Comparison of ENCODE assay signal across 7 mouse cellular contexts in the genomic region with DNA sequence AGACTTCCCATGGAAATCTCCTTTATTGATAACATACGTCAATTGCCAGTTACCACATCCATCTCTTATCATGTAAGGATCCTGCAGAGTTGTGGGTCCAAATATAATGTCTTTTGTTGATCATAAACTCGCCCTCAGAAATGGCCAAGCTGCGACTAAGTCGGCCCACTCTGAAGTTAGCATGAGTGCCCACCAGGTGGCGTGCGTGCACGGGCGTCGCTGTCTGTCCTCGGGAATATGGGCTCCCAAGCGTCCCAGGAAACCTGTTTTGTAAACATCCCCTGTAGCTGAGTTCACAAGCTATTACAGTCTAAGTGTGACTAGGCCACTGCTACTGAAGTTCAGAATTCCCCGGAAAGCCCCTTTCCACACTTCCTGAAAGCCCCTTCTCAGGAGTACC. TPM values are rescaled to one million over a fixed set of nuclear protein-coding genes. Genes with fewer than 3 reads are reported as not detected.
DNase-seq lines count a peak whose midpoint lies in the region; ATAC-seq and TF ChIP-seq lines count a peak whose summit lies in the region.

No protein-coding gene starts in this region.

- TF ChIP-seq CTCF in cerebellum, adult 2 months (IDR thresholded peaks at IDR 0.05; ENCODE audit: borderline replicate concordance, insufficient read depth, low read depth, low read length), result peak; percentile 95

- no peaks in the 10 kb centered on the region for H3K4me1 ChIP-seq in cerebellum, adult 2 months (ENCODE audit: control insufficient read depth, insufficient read depth, low read length)
- H3K4me1 ChIP-seq in hindbrain, embryonic 15.5 days (replicated peaks), result 0 out of 2 replicates have a peak, but pooled peaks cover 3% of the 10 kb centered on the region

- H3K4me2 ChIP-seq in hindbrain, embryonic 15.5 days, result no peak overlapping the region

- H3K9ac ChIP-seq in hindbrain, embryonic 15.5 days, result no peak overlapping the region

- 5% methylated on average over 12 of the region's 12 CpGs for WGBS in cerebellum, adult 2 months
- WGBS in hindbrain, embryonic 15.5 days, result 6% methylated on average over 12 of the region's 12 CpGs

- peak; percentile 52 to 87 for DNase-seq in adrenal gland, adult (ENCODE audit: inconsistent age in 2 of 2, low spot score in 1 of 2)
- DNase-seq in cerebellum, adult 2 months, result peak; percentile 80 to 88
- peak; percentile 65 to 86 for DNase-seq in layer of hippocampus, postnatal 25 days (ENCODE audit: extremely low spot score in 1 of 2, low spot score in 1 of 2)
- peak; percentile 65 for DNase-seq in right cerebral cortex, postnatal 25 days

- peak; percentile 91 for ATAC-seq in frontal cortex, adult (ENCODE audit: low TSS enrichment)
- 0 out of 2 replicates have a peak, but pooled peaks have one; percentile 45 for ATAC-seq in hindbrain, embryonic 15.5 days (ENCODE audit: low FRiP score, low read depth)
- peak; percentile 93 for ATAC-seq in megakaryocyte progenitor cell, adult 5-6 weeks (replicated peaks; ENCODE audit: poor library complexity)

- no peaks in the 10 kb centered on the region for H3K9me3 ChIP-seq in hindbrain, embryonic 15.5 days

- no peaks in the 10 kb centered on the region for H3K27me3 ChIP-seq in cerebellum, adult 2 months (ENCODE audit: control insufficient read depth, insufficient read depth, low read length)
- H3K27me3 ChIP-seq in hindbrain, embryonic 15.5 days, result no peaks in the 10 kb centered on the region

- no peaks in the 10 kb centered on the region for H3K36me3 ChIP-seq in hindbrain, embryonic 15.5 days

- no peak for TF ChIP-seq POLR2A in cerebellum, adult 2 months (IDR thresholded peaks at IDR 0.05; ENCODE audit: borderline replicate concordance, insufficient read depth, low read length)

- H3K27ac ChIP-seq in cerebellum, adult 2 months (ENCODE audit: insufficient read depth, low read length), result no peak overlapping the region
- H3K27ac ChIP-seq in hindbrain, embryonic 15.5 days (replicated peaks), result no peak overlapping the region

- H3K4me3 ChIP-seq in cerebellum, adult 2 months (replicated peaks; ENCODE audit: insufficient read depth, low read depth, low read length), result no peak overlapping the region
- no peak overlapping the region for H3K4me3 ChIP-seq in hindbrain, embryonic 15.5 days

RNA-seq across cellular contexts. Expression of gene Pld5, which starts 51.9 kb away (rescaled TPM):
- 41.3 and 45.7 TPM in 2 replicates for polyA plus RNA-seq in cerebellum, adult 2 months (2012; rRNA removed)
- polyA plus RNA-seq in hindbrain, embryonic 15.5 days (2015; fragmentation: Nextera tagmentation; extraction: Ambion mirVana), result 5.9 and 6.8 TPM in 2 replicates
- 1 to 10 TPM; 1.5 to 1.7 TPM for total RNA-seq in layer of hippocampus, postnatal 25 days (2021)
- total RNA-seq in megakaryocyte progenitor cell, adult 5-6 weeks (2015), result not detected in 2 replicates
- total RNA-seq in megakaryocyte progenitor cell, adult 5-6 weeks (2017), result not detected in 2 replicates
